Comparison of ENCODE assay signal across 1 mouse cellular context in the genomic region with DNA sequence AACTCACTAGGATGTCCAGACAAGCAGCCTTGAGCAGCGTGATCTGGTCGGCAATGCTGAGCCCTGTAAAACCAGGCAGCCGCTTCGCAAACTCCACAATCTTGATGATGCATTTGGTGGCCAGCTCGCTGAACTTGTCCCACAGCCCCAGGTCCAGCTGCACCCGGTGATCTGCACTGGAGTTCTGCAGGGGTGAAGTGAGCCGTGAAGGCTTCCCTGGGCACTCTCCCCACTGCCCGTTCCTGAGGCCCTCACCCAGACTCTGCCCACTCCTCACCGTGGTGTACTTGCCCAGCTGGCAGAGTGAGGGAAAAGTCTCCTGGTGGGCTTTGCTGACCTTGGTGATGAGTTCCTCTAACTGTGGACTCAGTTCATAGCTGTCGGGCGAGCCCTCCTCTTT.
TF ChIP-seq lines count a peak whose summit lies in the region.

No protein-coding gene starts in this region.

TF ChIP-seq in ES-E14, 5 proteins besides CTCF, POLR2A, EP300 and RAD21:
- TF ChIP-seq MAFK (IDR thresholded peaks at IDR 0.05; ENCODE audit: insufficient read depth, low read depth, low read length) = no peak
- TF ChIP-seq ZNF384 (IDR thresholded peaks at IDR 0.05; ENCODE audit: low read depth, low read length) = no peak
- no peak for TF ChIP-seq CHD2 (IDR thresholded peaks at IDR 0.05; ENCODE audit: low read depth, low read length)
- no peak for TF ChIP-seq ZC3H11A (IDR thresholded peaks at IDR 0.05; ENCODE audit: borderline replicate concordance, low read depth, low read length)
- TF ChIP-seq HCFC1 (IDR thresholded peaks at IDR 0.05; ENCODE audit: borderline replicate concordance, insufficient read depth, low read length) = no peak
TF ChIP-seq in ES-E14: peak in this region for 0.
